Mouse (Mus musculus): Measurements from ENCODE around the gene Apod.
"Not testable (repeated sequence)": the region's sequence is repeated elsewhere in the genome, so short reads cannot be mapped to it uniquely, and the experiment has no call there.

Apod gene

GRCm38 (mm10) chr16:31314497-31315233 is at the start of gene Apod:
TSS of gene Apod (minus strand) at chr16:31314808.
- DNase-seq (ENCODE audit: low read depth) = no peak

GRCm38 (mm10) chr16:31363685-31364436 is 49.3 kb upstream of the Apod start:
- no peak for DNase-seq (ENCODE audit: low read depth)

- no peak for DNase-seq (ENCODE audit: low read depth)
Measured at GRCm38 (mm10) chr16:31359542-31359941, 44.9 kb upstream of the Apod start.

- DNase-seq (ENCODE audit: low read depth) = no peak
Measured at GRCm38 (mm10) chr16:31358991-31359390, 44.4 kb upstream of the Apod start.

- DNase-seq (ENCODE audit: low read depth) = no peak
Measured at GRCm38 (mm10) chr16:31358576-31358975, 44.0 kb upstream of the Apod start.

GRCm38 (mm10) chr16:31355882-31356281 is 41.3 kb upstream of the Apod start:
- no peak for DNase-seq (ENCODE audit: low read depth)

GRCm38 (mm10) chr16:31354341-31355329 is 40.0 kb upstream of the Apod start:
- peak; percentile 90 for DNase-seq (ENCODE audit: low read depth)

- DNase-seq (ENCODE audit: low read depth) = peak; percentile 24
Measured at GRCm38 (mm10) chr16:31352996-31353395, 38.4 kb upstream of the Apod start.

GRCm38 (mm10) chr16:31347581-31347980 is 33.0 kb upstream of the Apod start:
- no peak for DNase-seq (ENCODE audit: low read depth)

- no peak for DNase-seq (ENCODE audit: low read depth)
Measured at GRCm38 (mm10) chr16:31342966-31343365, 28.4 kb upstream of the Apod start.

- no peak for DNase-seq (ENCODE audit: low read depth)
Measured at GRCm38 (mm10) chr16:31342556-31342955, 27.9 kb upstream of the Apod start.

GRCm38 (mm10) chr16:31339332-31339731 is 24.7 kb upstream of the Apod start:
- DNase-seq (ENCODE audit: low read depth) = no peak

- DNase-seq (ENCODE audit: low read depth) = no peak
Measured at GRCm38 (mm10) chr16:31337956-31338355, 23.3 kb upstream of the Apod start.

GRCm38 (mm10) chr16:31334796-31335195 is 20.2 kb upstream of the Apod start:
- DNase-seq (ENCODE audit: low read depth) = no peak

GRCm38 (mm10) chr16:31332586-31332985 is 18.0 kb upstream of the Apod start:
- no peak for DNase-seq (ENCODE audit: low read depth)

- not testable (repeated sequence) for DNase-seq (ENCODE audit: low read depth)
Measured at GRCm38 (mm10) chr16:31330970-31331369, 16.4 kb upstream of the Apod start.

GRCm38 (mm10) chr16:31329668-31330067 is 15.1 kb upstream of the Apod start:
- no peak for DNase-seq (ENCODE audit: low read depth)

- DNase-seq (ENCODE audit: low read depth) = no peak
Measured at GRCm38 (mm10) chr16:31327891-31328290, 13.3 kb upstream of the Apod start.

GRCm38 (mm10) chr16:31327430-31327829 is 12.8 kb upstream of the Apod start:
- DNase-seq (ENCODE audit: low read depth) = no peak

- no peak for DNase-seq (ENCODE audit: low read depth)
Measured at GRCm38 (mm10) chr16:31326679-31327078, 12.1 kb upstream of the Apod start.

- no peak for DNase-seq (ENCODE audit: low read depth)
Measured at GRCm38 (mm10) chr16:31325966-31326365, 11.4 kb upstream of the Apod start.

- DNase-seq (ENCODE audit: low read depth) = no peak
Measured at GRCm38 (mm10) chr16:31325120-31325519, 10.5 kb upstream of the Apod start.
